Mouse (Mus musculus) midbrain, embryonic 14.5 days (tissue): ENCODE measurements around the gene Rasal1. TPM values are rescaled to one million over a fixed set of nuclear protein-coding genes. Genes with fewer than 3 reads are reported as not detected.

ENCODE experiments used
- ATAC-seq: fragments of 200-750 bp; cut with Nextera tagmentation; 2 replicates; pipeline ENCODE4 v1.8.0; 2017; ENCODE audit warnings: moderate number of reproducible peaks, moderate library complexity; ENCODE audit not compliant: low FRiP score, low TSS enrichment
- DNase-seq: peaks from one replicate; pipeline ENCODE4 v3.0.0-alpha.2; 2015
- H3K27ac ChIP-seq: fragments of 300-500 bp; sonication (generic); replicated peaks from 2 replicates; pipeline ENCODE4 v1.5.1; 2014; ENCODE audit warnings: mild to moderate bottlenecking, low read depth, low read length, moderate library complexity
- H3K27me3 ChIP-seq: fragments of 300-500 bp; sonication (generic); 2 replicates; pipeline ENCODE4 v1.6.1; 2014; ENCODE audit warnings: low read length, control low read depth, mixed read lengths; ENCODE audit not compliant: control insufficient read depth, insufficient read depth
- H3K36me3 ChIP-seq: fragments of 300-500 bp; sonication (generic); 2 replicates; pipeline ENCODE4 v1.6.1; 2014; ENCODE audit warnings: low read length, control low read depth; ENCODE audit not compliant: control insufficient read depth, insufficient read depth
- H3K4me1 ChIP-seq: fragments of 300-500 bp; sonication (generic); 2 replicates; pipeline ENCODE4 v1.6.1; 2014; ENCODE audit warnings: mild to moderate bottlenecking, antibody characterized with exemption, low read length, control low read depth; ENCODE audit not compliant: control insufficient read depth, insufficient read depth
- H3K4me2 ChIP-seq: fragments of 300-500 bp; sonication (generic); 2 replicates; pipeline ENCODE4 v1.6.1; 2014; ENCODE audit warnings: mild to moderate bottlenecking, low read length, moderate library complexity
- H3K4me3 ChIP-seq: fragments of 300-500 bp; sonication (generic); replicated peaks from 2 replicates; pipeline ENCODE4 v1.5.1; 2014; ENCODE audit warnings: low read depth, low read length
- H3K9ac ChIP-seq: fragments of 300-500 bp; sonication (generic); replicated peaks from 2 replicates; pipeline ENCODE4 v1.6.1; 2014; ENCODE audit warnings: mild to moderate bottlenecking, low read length, moderate library complexity
- H3K9me3 ChIP-seq: fragments of 300-500 bp; sonication (generic); 2 replicates; pipeline ENCODE4 v1.6.1; 2016; ENCODE audit warnings: low read length, control low read depth, mixed read lengths; ENCODE audit not compliant: control insufficient read depth
- WGBS: fragments of 180-500 bp; shearing (Covaris S2); extraction: QIAGEN DNeasy Blood & Tissue Kit; methylation state at CpG from one replicate; pipeline ENCODE4 v1.1.7; 2014; 5-methylcytosine and 5-hydroxymethylcytosine counted together
- polyA plus RNA-seq: library from polyadenylated mRNA; unstranded; fragments of >200 nt; fragmentation: Nextera tagmentation; extraction: Ambion mirVana; gene quantifications from 2 replicates; pipeline ENCODE4 v1.2.1, GENCODE M21; 2014

Gene Rasal1
- polyA plus RNA-seq, 1 experiment from 2014 or later, result 0.84 TPM

DNA sequence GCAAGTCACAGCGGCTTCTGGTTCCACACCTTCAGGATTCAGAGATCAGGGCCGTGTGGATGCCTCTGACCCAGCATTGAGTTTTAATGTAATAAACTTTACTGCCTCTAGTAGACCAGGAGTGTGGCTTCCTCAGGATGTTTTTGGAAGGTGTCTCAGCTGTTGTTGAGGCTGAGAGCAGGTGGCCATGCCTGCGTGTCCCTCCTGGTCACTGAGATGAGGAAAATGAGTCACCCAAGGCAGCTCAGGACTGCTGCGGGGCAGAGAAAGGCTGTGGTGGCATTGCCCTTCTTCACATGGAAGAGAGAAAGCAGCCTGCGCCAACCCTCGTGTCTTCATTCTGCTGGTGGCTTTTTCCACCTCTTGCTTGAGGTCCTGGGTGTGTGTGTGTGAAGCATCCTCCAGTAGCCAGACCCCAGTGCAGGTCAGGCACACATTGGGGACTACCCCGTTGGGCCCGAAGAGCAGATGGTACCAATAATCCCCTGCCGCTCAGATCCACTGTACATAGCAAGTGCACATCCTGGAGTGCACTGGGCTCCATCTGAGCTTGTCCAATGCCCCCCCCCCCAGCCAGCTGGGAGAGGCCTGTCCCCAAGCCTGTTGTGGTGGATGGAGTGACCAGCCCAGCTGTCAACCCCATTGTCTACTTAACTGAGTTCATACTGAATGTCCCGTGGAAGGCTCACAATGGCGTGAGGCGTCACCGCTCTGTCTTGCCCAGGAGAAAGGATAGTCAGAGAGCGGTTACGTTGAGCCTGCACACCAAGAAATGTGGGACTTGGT, 20.9 kb upstream of the Rasal1 start:
- Histone ChIP-seq H3K9ac (no peak overlapping the region), H3K4me3 (no peak overlapping the region), H3K4me2 (no peak overlapping the region), H3K9me3 (0 out of 2 replicates have a peak, but pooled peaks cover 3% of the 10 kb centered on the region), H3K4me1 (no peaks in the 10 kb centered on the region), H3K27me3 (no peaks in the 10 kb centered on the region; the same call in 1 of the 2 replicates), H3K36me3 (peaks cover 52% of the 10 kb centered on the region), H3K27ac (no peak overlapping the region)
- ATAC-seq, result no peak
- 72% methylated on average over 15 of the region's 15 CpGs for WGBS
- DNase-seq, result no peak

DNA sequence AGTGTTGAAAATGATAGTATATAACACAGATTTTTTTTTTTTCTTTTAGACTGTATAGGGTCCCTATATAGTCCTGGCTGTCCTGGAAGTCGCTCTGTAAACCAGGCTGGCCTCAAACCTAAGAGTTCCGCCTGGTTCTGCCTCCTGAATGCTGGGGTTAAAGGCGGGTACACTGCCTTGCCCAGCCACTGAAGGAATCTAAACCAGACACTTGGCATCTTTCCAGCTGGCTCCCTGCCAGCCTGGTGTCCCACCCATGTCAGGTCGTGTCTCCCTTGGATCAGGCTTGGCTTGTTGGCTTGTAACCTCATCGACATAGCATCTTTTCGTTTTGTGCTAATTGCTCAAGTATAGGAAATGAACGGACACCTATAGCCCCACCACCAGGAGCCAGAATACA, 20.0 kb upstream of the Rasal1 start:
- no peaks in the 10 kb centered on the region for H3K4me1 ChIP-seq
- H3K9me3 ChIP-seq, result 0 out of 2 replicates have a peak, but pooled peaks cover 3% of the 10 kb centered on the region
- H3K27me3 ChIP-seq, result no peaks in the 10 kb centered on the region; the same call in 1 of the 2 replicates
- H3K27ac ChIP-seq, result no peak overlapping the region
- no peak overlapping the region for H3K4me3 ChIP-seq
- no peak overlapping the region for H3K9ac ChIP-seq
- peak; percentile 58 for DNase-seq
- H3K4me2 ChIP-seq, result no peak overlapping the region
- no peak for ATAC-seq
- WGBS, result 71% methylated on average over 7 of the region's 7 CpGs
- H3K36me3 ChIP-seq, result peaks cover 44% of the 10 kb centered on the region

DNA sequence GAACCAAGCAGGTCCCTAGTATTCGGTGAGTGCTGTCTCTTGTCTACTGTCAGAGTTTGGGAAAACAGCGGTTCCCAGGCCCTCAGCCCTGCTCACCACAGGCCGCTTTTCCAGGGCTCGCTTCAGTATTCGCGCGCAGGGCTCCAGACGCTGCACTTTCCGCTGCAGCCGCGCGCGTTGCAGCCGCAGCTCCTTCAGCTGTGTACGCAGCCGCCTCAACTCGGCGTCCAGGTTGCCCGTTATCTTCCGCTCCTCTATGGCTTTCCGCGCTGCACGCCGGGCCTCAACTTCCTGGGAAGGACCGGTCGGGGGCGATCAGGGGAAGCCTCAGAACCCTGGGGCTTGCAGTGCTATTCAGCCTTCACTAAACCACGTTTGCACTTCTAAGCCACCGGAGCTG, 17.5 kb upstream of the Rasal1 start:
- Histone ChIP-seq H3K27ac (no peak overlapping the region), H3K36me3 (peaks cover 19% of the 10 kb centered on the region), H3K4me2 (peak overlapping the region; percentile 41), H3K4me1 (no peaks in the 10 kb centered on the region), H3K9ac (peak overlapping the region; percentile 36), H3K4me3 (no peak overlapping the region), H3K27me3 (no peaks in the 10 kb centered on the region; the same call in 1 of the 2 replicates), H3K9me3 (0 out of 2 replicates have a peak, but pooled peaks cover 3% of the 10 kb centered on the region)
- ATAC-seq, result no peak
- peak; percentile 65 for DNase-seq
- 7% methylated on average over 29 of the region's 29 CpGs for WGBS

DNA sequence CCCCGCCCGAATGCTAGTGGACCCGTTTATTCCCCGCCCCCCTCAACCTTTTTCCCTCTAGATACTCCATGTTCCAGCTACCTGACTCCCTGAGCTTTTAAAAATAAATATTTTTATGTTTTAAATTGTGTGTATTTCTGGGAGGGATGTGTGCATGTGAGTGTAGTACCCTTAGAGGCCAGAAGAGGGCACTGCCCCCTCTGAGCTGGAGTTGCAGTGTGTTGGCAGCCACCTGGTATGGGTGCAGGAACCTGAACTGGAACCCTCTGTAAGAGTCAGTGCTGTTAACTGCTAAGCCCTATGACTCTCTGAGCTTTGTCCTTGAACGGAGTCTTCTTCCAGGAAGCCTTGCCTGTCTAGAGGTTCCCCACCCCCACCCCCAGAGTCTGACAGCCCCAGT, 16.7 kb upstream of the Rasal1 start:
- ATAC-seq (no peak), DNase-seq (no peak)
- H3K27ac ChIP-seq, result no peak overlapping the region
- H3K27me3 ChIP-seq, result no peaks in the 10 kb centered on the region; the same call in 1 of the 2 replicates
- no peak overlapping the region for H3K9ac ChIP-seq
- H3K4me1 ChIP-seq, result no peaks in the 10 kb centered on the region
- no peak overlapping the region for H3K4me3 ChIP-seq
- H3K36me3 ChIP-seq, result peaks cover 14% of the 10 kb centered on the region
- 0 out of 2 replicates have a peak, but pooled peaks cover 3% of the 10 kb centered on the region for H3K9me3 ChIP-seq
- H3K4me2 ChIP-seq, result no peak overlapping the region
- WGBS, result 84% methylated on average over 5 of the region's 5 CpGs

DNA sequence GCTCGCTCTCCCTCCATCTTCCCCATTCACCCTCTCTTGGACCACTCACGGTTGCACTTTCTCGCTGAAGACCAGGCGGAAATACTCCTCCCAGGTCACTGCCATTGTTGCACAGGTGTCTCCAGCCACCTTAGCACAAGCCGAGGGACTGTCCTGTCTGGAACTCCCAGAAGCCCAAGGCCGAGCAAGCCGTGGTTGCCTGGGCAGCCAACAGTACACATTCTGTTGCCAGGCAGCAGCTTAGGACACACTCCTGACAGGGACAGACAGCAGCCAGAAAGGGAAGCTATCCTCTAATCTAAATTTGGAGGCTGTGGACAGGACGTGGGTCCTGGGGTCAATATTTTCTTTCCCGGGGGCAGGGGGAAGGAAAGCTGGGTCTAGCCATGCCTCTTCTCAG, 14.5 kb upstream of the Rasal1 start, which contains the start of gene Cfap73:
Cfap73 (minus strand) TSS at position 105 of the 400 bp plus-strand sequence.
- Histone ChIP-seq H3K4me3 (no peak within 1 kb of the TSS), H3K4me1 (no peaks in the 10 kb centered on the region), H3K4me2 (no peak within 1 kb of the TSS), H3K27me3 (no peaks in the 10 kb centered on the region; the same call in 1 of the 2 replicates), H3K27ac (no peak within 1 kb of the TSS), H3K9me3 (0 out of 2 replicates have a peak, but pooled peaks cover 3% of the 10 kb centered on the region), H3K9ac (no peak within 1 kb of the TSS), H3K36me3 (no peaks in the 10 kb centered on the region)
- ATAC-seq (no peak), DNase-seq (no peak)
- WGBS, result 52% methylated on average over 9 of the region's 9 CpGs

DNA sequence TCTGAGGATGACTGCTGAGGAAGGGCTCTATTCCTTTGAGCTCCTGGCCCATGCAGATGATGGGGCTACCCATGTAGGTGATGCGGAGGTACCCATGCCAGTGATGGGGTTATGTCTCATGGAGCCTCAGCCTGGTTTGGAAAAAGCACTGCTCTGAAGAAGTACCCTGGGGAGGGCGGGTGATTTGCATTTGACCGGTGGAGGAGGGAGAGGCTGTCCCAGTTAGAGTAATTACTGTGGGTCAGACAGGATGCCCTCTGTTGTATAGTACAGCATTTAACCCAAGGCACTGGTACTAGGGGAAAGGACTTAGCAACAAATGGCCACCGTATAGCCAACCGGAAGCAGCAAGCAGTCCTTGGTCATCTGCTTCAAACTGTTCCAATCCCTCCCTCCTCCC, 13.8 kb upstream of the Rasal1 start:
- Histone ChIP-seq H3K4me1 (no peaks in the 10 kb centered on the region), H3K4me3 (no peak overlapping the region), H3K27ac (no peak overlapping the region), H3K4me2 (no peak overlapping the region), H3K36me3 (no peaks in the 10 kb centered on the region), H3K9ac (no peak overlapping the region), H3K27me3 (no peaks in the 10 kb centered on the region; the same call in 1 of the 2 replicates), H3K9me3 (0 out of 2 replicates have a peak, but pooled peaks cover 3% of the 10 kb centered on the region)
- DNase-seq, result no peak
- no peak for ATAC-seq
- WGBS, result 55% methylated on average over 5 of the region's 5 CpGs

DNA sequence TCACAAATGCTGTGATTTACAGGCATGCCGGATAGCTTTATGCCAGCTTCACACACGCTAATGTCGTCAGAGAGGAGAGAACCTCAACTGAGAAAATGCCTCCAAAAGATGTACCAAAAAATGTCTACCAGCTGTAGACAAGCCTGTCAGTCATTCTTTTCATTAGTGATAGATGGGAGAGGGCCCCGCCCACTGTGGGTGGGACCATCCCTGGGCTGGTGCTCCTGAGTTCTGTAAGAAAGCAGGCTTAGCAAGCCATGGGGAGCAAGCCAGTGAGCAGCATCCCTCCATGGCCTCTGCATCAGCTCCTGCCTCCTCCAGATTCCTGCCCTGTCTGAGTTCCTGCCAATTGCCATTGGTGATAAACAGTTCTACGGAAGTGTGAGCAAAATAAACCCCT, 13.0 kb upstream of the Rasal1 start:
- Histone ChIP-seq H3K9me3 (0 out of 2 replicates have a peak, but pooled peaks cover 3% of the 10 kb centered on the region), H3K4me1 (no peaks in the 10 kb centered on the region), H3K4me2 (no peak overlapping the region), H3K36me3 (no peaks in the 10 kb centered on the region), H3K27ac (no peak overlapping the region), H3K4me3 (no peak overlapping the region), H3K27me3 (no peaks in the 10 kb centered on the region), H3K9ac (no peak overlapping the region)
- DNase-seq, result no peak
- ATAC-seq, result no peak
- 90% methylated on average over 5 of the region's 5 CpGs for WGBS

DNA sequence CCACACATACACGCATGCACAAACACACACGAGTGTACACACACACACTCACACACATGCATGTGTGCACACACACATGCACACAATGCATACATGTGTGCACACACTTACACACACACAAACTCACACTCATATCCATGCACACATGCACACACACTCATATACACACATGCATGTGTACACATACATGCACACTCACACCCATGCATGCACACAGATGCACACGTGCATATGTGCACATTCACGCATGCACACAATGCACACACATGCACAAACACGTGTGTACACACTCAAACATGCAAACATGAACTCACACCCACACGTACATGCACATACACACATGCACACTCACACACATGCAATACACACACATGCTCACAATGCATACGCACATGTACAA, 8.5 kb upstream of the Rasal1 start:
- H3K9ac ChIP-seq, result no peak overlapping the region
- H3K27me3 ChIP-seq, result no peaks in the 10 kb centered on the region
- H3K36me3 ChIP-seq, result no peaks in the 10 kb centered on the region
- H3K4me1 ChIP-seq, result no peaks in the 10 kb centered on the region
- 92% methylated on average over 7 of the region's 7 CpGs for WGBS
- no peak for ATAC-seq
- H3K4me3 ChIP-seq, result no peak overlapping the region
- no peak for DNase-seq
- no peak overlapping the region for H3K4me2 ChIP-seq
- no peak overlapping the region for H3K27ac ChIP-seq
- H3K9me3 ChIP-seq, result no peaks in the 10 kb centered on the region
